Mouse (Mus musculus) left cerebral cortex, adult 9 months (tissue): ENCODE measurements around the gene Gm10153.
"Not testable (repeated sequence)": the region's sequence is repeated elsewhere in the genome, so short reads cannot be mapped to it uniquely, and the experiment has no call there.

Experiments used
- DNase-seq, 2 experiments: peaks; one replicate each; pipeline ENCODE4 v3.0.0; 2022; ENCODE audit warnings: low spot score in 2 of 2

Gm10153 gene

GRCm38 (mm10) chr7:142144507-142144906 is 45.7 kb downstream of the Gm10153 start, which contains the start of gene Gm45337:
Gene Gm45337, minus strand, starts transcription at chr7:142144607.
- no peak for DNase-seq

- not testable (repeated sequence) for DNase-seq
These were observed 46.6 kb downstream of the Gm10153 start for GRCm38 (mm10) chr7:142143506-142144010.

- no peak for DNase-seq
These were observed 49.5 kb downstream of the Gm10153 start for GRCm38 (mm10) chr7:142140696-142141095.
